Mouse (Mus musculus): ENCODE results near the gene Fam196a.

Fam196a gene

GRCm38 (mm10) chr7:134937927-134938609 is at the start of gene Fam196a:
TSS of gene Fam196a (minus strand) at chr7:134938430.
- DNase-seq (ENCODE audit: extremely low spot score, low read depth, low spot score), result no peak

GRCm38 (mm10) chr7:134961608-134962007 is 23.4 kb upstream of the Fam196a start:
- DNase-seq (ENCODE audit: extremely low spot score, low read depth, low spot score), result no peak

- DNase-seq (ENCODE audit: extremely low spot score, low read depth, low spot score), result no peak
Measured at GRCm38 (mm10) chr7:134960871-134961270, 22.6 kb upstream of the Fam196a start.

- no peak for DNase-seq (ENCODE audit: extremely low spot score, low read depth, low spot score)
Measured at GRCm38 (mm10) chr7:134959086-134959485, 20.9 kb upstream of the Fam196a start.

- no peak for DNase-seq (ENCODE audit: extremely low spot score, low read depth, low spot score)
Measured at GRCm38 (mm10) chr7:134945925-134946716, 7.9 kb upstream of the Fam196a start.

GRCm38 (mm10) chr7:134943701-134944100 is 5.5 kb upstream of the Fam196a start:
- no peak for DNase-seq (ENCODE audit: extremely low spot score, low read depth, low spot score)

- DNase-seq (ENCODE audit: extremely low spot score, low read depth, low spot score), result no peak
Measured at GRCm38 (mm10) chr7:134943063-134943462, 4.8 kb upstream of the Fam196a start.

GRCm38 (mm10) chr7:134941891-134942290 is 3.7 kb upstream of the Fam196a start:
- DNase-seq (ENCODE audit: extremely low spot score, low read depth, low spot score), result no peak

GRCm38 (mm10) chr7:134937471-134937926 is 731 bp downstream of the Fam196a start:
- no peak for DNase-seq (ENCODE audit: extremely low spot score, low read depth, low spot score)

GRCm38 (mm10) chr7:134931886-134932285 is 6.3 kb downstream of the Fam196a start:
- DNase-seq (ENCODE audit: extremely low spot score, low read depth, low spot score), result no peak

GRCm38 (mm10) chr7:134901992-134902391 is 36.2 kb downstream of the Fam196a start:
- DNase-seq (ENCODE audit: extremely low spot score, low read depth, low spot score), result no peak

GRCm38 (mm10) chr7:134899462-134899861 is 38.8 kb downstream of the Fam196a start:
- DNase-seq (ENCODE audit: extremely low spot score, low read depth, low spot score), result no peak

- DNase-seq (ENCODE audit: extremely low spot score, low read depth, low spot score), result no peak
Measured at GRCm38 (mm10) chr7:134894604-134895003, 43.6 kb downstream of the Fam196a start.

- no peak for DNase-seq (ENCODE audit: extremely low spot score, low read depth, low spot score)
Measured at GRCm38 (mm10) chr7:134892972-134893371, 45.3 kb downstream of the Fam196a start.

GRCm38 (mm10) chr7:134892449-134892871 is 45.8 kb downstream of the Fam196a start:
- DNase-seq (ENCODE audit: extremely low spot score, low read depth, low spot score), result no peak

GRCm38 (mm10) chr7:134883516-134883915 is 54.7 kb downstream of the Fam196a start:
- no peak for DNase-seq (ENCODE audit: extremely low spot score, low read depth, low spot score)

- DNase-seq (ENCODE audit: extremely low spot score, low read depth, low spot score), result no peak
Measured at GRCm38 (mm10) chr7:134880431-134880830, 57.8 kb downstream of the Fam196a start.

- DNase-seq (ENCODE audit: extremely low spot score, low read depth, low spot score), result no peak
Measured at GRCm38 (mm10) chr7:134878985-134879384, 59.2 kb downstream of the Fam196a start.

GRCm38 (mm10) chr7:134872981-134873380 is 65.2 kb downstream of the Fam196a start:
- no peak for DNase-seq (ENCODE audit: extremely low spot score, low read depth, low spot score)

GRCm38 (mm10) chr7:134872511-134872910 is 65.7 kb downstream of the Fam196a start:
- DNase-seq (ENCODE audit: extremely low spot score, low read depth, low spot score), result no peak

GRCm38 (mm10) chr7:134864175-134864574 is 74.1 kb downstream of the Fam196a start:
- peak; percentile 67 for DNase-seq (ENCODE audit: extremely low spot score, low read depth, low spot score)

- no peak for DNase-seq (ENCODE audit: extremely low spot score, low read depth, low spot score)
Measured at GRCm38 (mm10) chr7:134862000-134862399, 76.2 kb downstream of the Fam196a start.

All from hindlimb bud, embryonic 11.5 days (tissue).